Mouse (Mus musculus) Patski (cell line): Measurements from ENCODE around the gene Cnr2. TPM values are rescaled to one million over a fixed set of nuclear protein-coding genes. Genes with fewer than 3 reads are reported as not detected.

Experiments used
- ATAC-seq: fragments of 100-300 bp; one replicate; pipeline ENCODE4 v1.8.0; 2021
- CTCF ChIA-PET: fragments of 350-600 bp; sonication (Branson Sonifier 250); formaldehyde crosslinking; loops from one replicate; lab custom pipeline; 2022; ENCODE audit warnings: inconsistent platforms; lab: Charles Lee
- POLR2A ChIA-PET: fragments of 350-600 bp; sonication (Branson Sonifier 250); formaldehyde crosslinking; loops from one replicate; lab custom pipeline; 2022; ENCODE audit warnings: antibody characterized with exemption, inconsistent platforms; lab: Charles Lee
- DNase-seq: peaks from one replicate; pipeline ENCODE4 v3.0.0-alpha.2; 2011; ENCODE audit warnings: low read depth, low spot score
- H3K27me3 ChIP-seq: fragments of 371-371 bp; one replicate; pipeline ENCODE4 v1.5.1; 2021
- CTCF ChIP-seq: fragments of 100-300 bp; IDR thresholded peaks from one replicate; pipeline ENCODE4 v1.5.1; 2021
- in situ Hi-C: fragments of 300-500 bp; cut with MboI; formaldehyde crosslinking; loops from 3 replicates; pipeline ENCODE4 v1.11.1; 2018; ENCODE audit warnings: low pct_unique_long_range_greater_than_20kb, mixed read lengths
- polyA plus RNA-seq: library from polyadenylated mRNA; unstranded; gene quantifications from one replicate; pipeline ENCODE4 v1.2.3, GENCODE M21; 2021

Gene Cnr2
- polyA plus RNA-seq, 1 experiment from 2014 or later: 0.03 TPM

DNA sequence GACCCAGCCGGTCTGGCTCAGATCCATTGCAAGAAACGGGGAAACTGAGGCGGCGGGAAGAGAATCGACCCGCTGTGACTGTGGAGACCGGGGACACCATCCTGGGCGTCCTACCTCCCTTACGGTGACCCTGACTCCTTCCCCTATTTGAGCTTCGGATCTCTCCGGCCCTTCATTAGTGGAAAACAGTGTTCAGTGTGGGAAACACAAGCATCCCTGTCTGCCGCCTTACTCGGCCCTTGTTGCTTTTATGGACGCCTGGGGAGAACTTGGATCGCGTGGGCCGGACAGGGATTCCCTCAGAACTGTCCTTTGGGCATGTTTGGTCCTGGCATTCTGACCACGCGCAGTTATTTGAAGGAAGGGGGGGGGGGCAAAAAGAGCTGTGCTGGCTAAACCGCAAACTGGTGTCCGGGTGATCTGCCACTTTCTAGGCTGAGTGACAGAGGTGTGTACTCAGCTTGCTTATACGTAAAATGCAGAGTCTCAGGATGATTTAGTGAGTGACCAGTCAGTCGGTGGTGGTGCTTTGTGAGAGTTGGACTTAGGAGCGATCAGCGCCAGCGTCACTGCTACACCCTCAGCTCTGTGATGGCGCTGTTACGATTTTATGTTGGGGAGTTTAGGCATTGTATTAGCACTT is 51.6 kb downstream of the Cnr2 start:
- DNase-seq (no peak), ATAC-seq (peak; percentile 21)
- no peak for TF ChIP-seq CTCF
- in situ Hi-C loops: loop anchor here (10.0 kb wide), 1 partner anchor 208 kb away; no protein-coding TSS in a partner anchor
- CTCF ChIA-PET: no interaction called here
- no peaks in the 10 kb centered on the region for H3K27me3 ChIP-seq
- POLR2A ChIA-PET: interaction anchor here (0.9 kb wide), 1 partner anchor 226 kb away, joined by 5 read pairs; the partner anchor contains the start of gene E2f2

DNA sequence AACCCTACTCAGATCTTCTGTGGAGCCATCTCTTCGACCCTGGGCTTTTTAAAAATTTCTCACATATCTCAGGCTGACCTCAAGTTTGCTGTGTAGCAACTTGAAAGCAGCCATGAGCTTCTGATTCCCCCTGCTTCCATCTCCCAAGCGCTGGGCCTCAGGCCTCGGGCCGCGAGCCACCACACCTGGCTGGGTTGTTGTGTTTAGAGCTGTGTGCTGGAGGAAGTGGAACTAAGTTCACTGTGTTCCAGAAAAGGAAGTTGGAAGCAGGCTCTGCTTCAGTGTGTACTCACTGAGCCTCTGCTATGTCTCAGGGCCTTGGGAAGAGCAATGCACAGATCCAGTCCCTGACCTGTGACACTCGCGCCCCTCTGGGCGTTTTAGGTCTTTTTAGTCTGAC is 52.9 kb downstream of the Cnr2 start:
- H3K27me3 ChIP-seq: no peaks in the 10 kb centered on the region
- ATAC-seq (no peak), DNase-seq (no peak)
- ChIA-PET CTCF (interaction anchor here (0.7 to 1.3 kb wide), 2 partner anchors 12 to 41 kb away, joined by 3 to 4 read pairs; no protein-coding TSS in a partner anchor), POLR2A (interaction anchor here (0.5 kb wide), 1 partner anchor 376 kb away, joined by 3 read pairs; no protein-coding TSS in a partner anchor)
- in situ Hi-C loops: loop anchor here (10.0 kb wide), 1 partner anchor 207 kb away; no protein-coding TSS in a partner anchor
- TF ChIP-seq CTCF: no peak

DNA sequence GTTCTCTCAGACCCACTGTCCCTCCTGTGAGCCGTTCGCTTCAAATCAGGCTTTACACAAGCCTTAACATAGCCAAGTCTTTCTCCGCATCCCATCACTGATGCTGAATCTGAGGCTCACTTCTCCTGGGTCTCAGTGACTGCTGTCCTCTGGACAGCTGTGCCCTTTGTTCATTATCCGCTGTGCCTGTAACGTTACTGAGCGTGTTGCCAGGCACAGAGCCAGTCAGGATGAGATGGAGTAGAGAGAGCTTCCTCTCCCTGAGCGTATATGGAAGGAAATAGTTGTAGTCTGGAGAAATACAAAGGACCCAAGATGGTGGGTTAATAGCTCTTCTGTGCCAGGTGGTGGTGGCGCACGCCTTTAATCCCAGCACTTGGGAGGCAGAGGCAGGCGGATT is 54.3 kb downstream of the Cnr2 start:
- ATAC-seq: no peak
- in situ Hi-C loops: loop anchor here (10.0 kb wide), 1 partner anchor 205 kb away; no protein-coding TSS in a partner anchor
- ChIA-PET POLR2A (no interaction called here), CTCF (no interaction called here)
- no peaks in the 10 kb centered on the region for H3K27me3 ChIP-seq
- no peak for TF ChIP-seq CTCF
- DNase-seq: no peak

GRCm38 (mm10) chr4:135949911-135950310 is 54.7 kb downstream of the Cnr2 start:
- no peak for TF ChIP-seq CTCF
- in situ Hi-C loops: loop anchor here (10.0 kb wide), 1 partner anchor 205 kb away; no protein-coding TSS in a partner anchor
- ChIA-PET CTCF (no interaction called here), POLR2A (no interaction called here)
- DNase-seq (no peak), ATAC-seq (no peak)
- no peaks in the 10 kb centered on the region for H3K27me3 ChIP-seq

DNA sequence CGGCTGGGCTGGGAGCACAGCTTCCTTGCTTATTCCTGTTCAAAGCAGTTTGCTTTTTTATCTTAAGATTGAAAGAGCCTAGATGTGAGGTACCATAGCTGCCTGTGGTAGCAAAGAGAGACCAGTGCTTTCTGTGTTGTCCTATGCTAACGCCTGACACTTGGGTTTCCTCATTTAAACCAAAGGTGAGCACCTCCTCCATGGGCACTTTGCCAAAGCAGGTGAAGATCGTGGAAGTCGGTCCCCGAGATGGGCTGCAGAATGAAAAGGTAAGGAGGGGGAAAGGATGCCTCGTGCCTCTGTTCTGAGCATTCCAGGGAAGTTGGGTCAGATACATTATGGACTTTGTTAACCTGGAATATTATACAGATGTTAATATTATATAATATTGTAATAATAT is 55.2 kb downstream of the Cnr2 start:
- CTCF ChIA-PET: no interaction called here
- no peak for TF ChIP-seq CTCF
- in situ Hi-C loops: no loop called here
- DNase-seq: no peak
- POLR2A ChIA-PET: no interaction called here
- ATAC-seq: no peak
- H3K27me3 ChIP-seq: no peaks in the 10 kb centered on the region

- ATAC-seq: no peak
- ChIA-PET POLR2A (no interaction called here), CTCF (interaction anchor here (0.9 to 1.1 kb wide), 2 partner anchors 9 to 111 kb away, joined by 3 read pairs; no protein-coding TSS in a partner anchor)
- in situ Hi-C loops: no loop called here
- no peak for TF ChIP-seq CTCF
- H3K27me3 ChIP-seq: no peaks in the 10 kb centered on the region
- no peak for DNase-seq
These were observed 56.3 kb downstream of the Cnr2 start for GRCm38 (mm10) chr4:135951505-135951904.

DNA sequence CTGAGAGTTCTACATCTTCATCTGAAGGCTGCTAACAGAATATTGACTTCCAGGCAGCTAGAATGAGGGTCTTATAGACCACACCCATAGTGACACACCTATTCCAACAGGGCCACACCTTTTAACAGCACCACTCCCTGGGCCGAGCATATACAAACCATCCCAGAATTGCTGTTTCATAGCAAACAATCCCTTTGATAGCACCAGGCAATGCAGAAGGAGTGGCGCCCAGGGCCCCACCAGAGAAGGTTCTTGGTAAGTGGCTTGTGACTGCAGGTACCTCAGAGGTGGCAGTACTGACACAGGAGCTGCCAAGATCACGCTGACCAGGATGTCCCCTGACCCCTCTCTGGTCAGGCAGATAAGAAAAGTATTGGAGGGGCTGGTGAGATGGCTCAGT is 58.0 kb downstream of the Cnr2 start:
- POLR2A ChIA-PET: interaction anchor here (1.1 kb wide), 1 partner anchor 10 kb away, joined by 4 read pairs; the partner anchor contains the start of gene Gale
- in situ Hi-C loops: no loop called here
- DNase-seq (no peak), ATAC-seq (no peak)
- TF ChIP-seq CTCF: no peak
- CTCF ChIA-PET: interaction anchor here (1.2 to 1.7 kb wide), 2 partner anchors 10 to 101 kb away, joined by 3 to 5 read pairs; no protein-coding TSS in a partner anchor
- no peaks in the 10 kb centered on the region for H3K27me3 ChIP-seq

DNA sequence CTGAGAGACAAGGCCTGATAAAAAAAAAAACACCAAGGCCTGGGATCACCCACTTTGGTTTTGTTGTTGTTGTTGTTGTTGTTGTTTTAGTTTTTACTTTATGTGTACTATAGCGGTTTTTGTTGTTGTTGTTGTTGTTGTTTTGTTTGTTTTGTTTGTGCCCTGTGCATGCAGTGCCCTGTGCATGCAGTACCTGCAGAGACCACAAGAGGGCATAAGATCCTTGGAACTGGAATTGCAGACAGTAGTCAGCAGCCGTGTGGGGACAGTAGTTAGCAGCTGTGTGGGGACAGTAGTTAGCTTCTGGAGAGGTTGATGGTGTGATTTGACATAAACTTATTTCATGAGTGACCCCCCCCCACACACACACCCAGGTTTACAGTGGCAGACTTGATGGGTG is 59.0 kb downstream of the Cnr2 start:
- in situ Hi-C loops: no loop called here
- no peak for ATAC-seq
- no peaks in the 10 kb centered on the region for H3K27me3 ChIP-seq
- no peak for DNase-seq
- ChIA-PET POLR2A (interaction anchor here (1.1 kb wide), 1 partner anchor 9 kb away, joined by 4 read pairs; the partner anchor contains the start of gene Gale), CTCF (interaction anchor here (1.0 to 1.7 kb wide), 5 partner anchors 9 to 206 kb away, joined by 4 to 5 read pairs (median 4); partner anchors contain the start of gene Fuca1)
- no peak for TF ChIP-seq CTCF

GRCm38 (mm10) chr4:135955886-135956285 is 60.7 kb downstream of the Cnr2 start:
- ChIA-PET CTCF (no interaction called here), POLR2A (interaction anchor here (0.9 kb wide), 1 partner anchor 138 kb away, joined by 3 read pairs; no protein-coding TSS in a partner anchor)
- no peaks in the 10 kb centered on the region for H3K27me3 ChIP-seq
- in situ Hi-C loops: no loop called here
- ATAC-seq (no peak), DNase-seq (no peak)
- no peak for TF ChIP-seq CTCF

- TF ChIP-seq CTCF: no peak
- H3K27me3 ChIP-seq: no peaks in the 10 kb centered on the region
- DNase-seq (no peak), ATAC-seq (no peak)
- ChIA-PET CTCF (interaction anchor here (1.4 kb wide), 1 partner anchor 37 kb away, joined by 4 read pairs; the partner anchor contains the start of gene Fuca1), POLR2A (no interaction called here)
- in situ Hi-C loops: no loop called here
These were observed 63.2 kb downstream of the Cnr2 start for GRCm38 (mm10) chr4:135958354-135958753.

DNA sequence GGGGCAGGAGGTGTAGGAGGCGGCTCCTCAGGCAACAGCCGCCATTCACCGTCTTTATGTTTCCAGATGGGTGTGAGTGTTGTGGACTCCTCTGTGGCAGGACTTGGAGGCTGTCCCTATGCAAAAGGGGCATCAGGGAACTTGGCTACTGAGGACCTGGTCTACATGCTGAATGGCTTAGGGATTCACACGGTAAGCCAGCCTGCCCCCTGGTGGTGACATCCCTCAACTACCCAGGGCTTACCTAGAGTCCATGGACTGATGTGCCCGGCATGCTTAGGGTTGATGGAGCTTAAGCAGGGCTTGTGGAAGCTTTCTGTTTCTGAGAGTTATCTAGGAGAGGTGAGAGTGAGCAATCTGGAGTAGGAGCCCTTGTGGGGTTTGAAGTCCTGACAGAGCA is 65.5 kb downstream of the Cnr2 start:
- CTCF ChIA-PET: interaction anchor here (1.2 to 1.3 kb wide), 2 partner anchors 9 to 22 kb away, joined by 3 to 4 read pairs; no protein-coding TSS in a partner anchor
- DNase-seq (no peak), ATAC-seq (no peak)
- TF ChIP-seq CTCF: no peak
- POLR2A ChIA-PET: no interaction called here
- in situ Hi-C loops: loop anchor here (5.0 kb wide), 1 partner anchor 92 kb away; the partner anchor contains the start of gene Rpl11
- no peaks in the 10 kb centered on the region for H3K27me3 ChIP-seq
